Mouse (Mus musculus): ENCODE measurements around the gene Ascl5. TPM values are rescaled to one million over a fixed set of nuclear protein-coding genes. Genes with fewer than 3 reads are reported as not detected.
A peak's percentile ranks its signal among the peaks of the same experiment; 100 is the strongest.

Gene Ascl5
- polyA plus RNA-seq (2014; fragmentation: Nextera tagmentation; extraction: Ambion mirVana), result 0.44 TPM in 1 of 2 replicates, not detected in the other

- no peaks in the 10 kb centered on the region for H3K9me3 ChIP-seq (replicated peaks; ENCODE audit: control insufficient read depth, low read length)
- H3K4me2 ChIP-seq, result peak within 1 kb of the TSS; percentile 64
- peak within 1 kb of the TSS; percentile 31 for H3K4me3 ChIP-seq (ENCODE audit: low read depth, low read length)
- WGBS (ENCODE audit: insufficient replicate concordance), result 19% methylated on average over 29 of the region's 29 CpGs
- H3K4me1 ChIP-seq (ENCODE audit: control insufficient read depth, insufficient read depth, low read length), result peaks cover 16% of the 10 kb centered on the region
- no peak within 1 kb of the TSS for H3K9ac ChIP-seq (ENCODE audit: low read depth, low read length)
- no peaks in the 10 kb centered on the region for H3K36me3 ChIP-seq (ENCODE audit: control insufficient read depth, insufficient read depth, low read length)
- H3K27ac ChIP-seq (ENCODE audit: low read depth, low read length), result no peak within 1 kb of the TSS
- peaks cover 39% of the 10 kb centered on the region for H3K27me3 ChIP-seq (ENCODE audit: control insufficient read depth, insufficient read depth, low read length)
- no peak for ATAC-seq (replicated peaks; ENCODE audit: insufficient number of reproducible peaks, low FRiP score, low TSS enrichment)
Measured at GRCm38 (mm10) chr1:136050312-136051012, at the start of gene Ascl5. Gene Ascl5, plus strand, starts transcription at chr1:136050804.

DNA sequence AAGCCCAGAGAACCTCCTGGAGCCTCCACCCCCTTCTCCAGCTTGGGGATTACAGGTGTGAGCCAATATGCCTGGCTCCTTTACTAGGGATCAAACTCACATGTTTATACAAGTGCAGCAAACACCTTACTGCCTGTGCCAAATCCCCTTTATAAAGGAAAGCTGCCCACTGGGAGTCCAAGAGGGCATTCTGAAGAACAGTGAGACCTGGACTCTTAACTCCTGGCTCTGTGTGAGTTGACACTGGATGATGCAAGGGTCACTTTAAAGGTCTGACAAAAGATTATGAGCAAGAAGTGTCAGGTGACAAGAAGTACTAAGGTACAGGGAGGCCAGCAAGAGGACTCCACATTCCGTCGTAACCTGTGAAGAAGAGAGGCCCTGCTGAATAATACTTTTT is 49.2 kb upstream of the Ascl5 start:
- no peak overlapping the region for H3K9ac ChIP-seq (ENCODE audit: low read depth, low read length)
- H3K4me3 ChIP-seq (ENCODE audit: low read depth, low read length), result no peak overlapping the region
- no peak overlapping the region for H3K4me2 ChIP-seq
- 75% methylated on average over 2 of the region's 2 CpGs for WGBS (ENCODE audit: insufficient replicate concordance)
- ATAC-seq (replicated peaks; ENCODE audit: insufficient number of reproducible peaks, low FRiP score, low TSS enrichment), result no peak
- H3K9me3 ChIP-seq (replicated peaks; ENCODE audit: control insufficient read depth, low read length), result no peaks in the 10 kb centered on the region
- H3K27ac ChIP-seq (ENCODE audit: low read depth, low read length), result no peak overlapping the region
- H3K36me3 ChIP-seq (ENCODE audit: control insufficient read depth, insufficient read depth, low read length), result no peaks in the 10 kb centered on the region
- no peaks in the 10 kb centered on the region for H3K4me1 ChIP-seq (ENCODE audit: control insufficient read depth, insufficient read depth, low read length)
- no peaks in the 10 kb centered on the region for H3K27me3 ChIP-seq (ENCODE audit: control insufficient read depth, insufficient read depth, low read length)

- WGBS (ENCODE audit: insufficient replicate concordance), result 78% methylated on average over 3 of the region's 3 CpGs
- Histone ChIP-seq H3K9ac (ENCODE audit: low read depth, low read length) (no peak within 1 kb of the TSS), H3K4me1 (ENCODE audit: control insufficient read depth, insufficient read depth, low read length) (no peaks in the 10 kb centered on the region), H3K4me3 (ENCODE audit: low read depth, low read length) (peak within 1 kb of the TSS; percentile 51; the same call in 1 of the 2 replicates), H3K27me3 (ENCODE audit: control insufficient read depth, insufficient read depth, low read length) (no peaks in the 10 kb centered on the region), H3K27ac (ENCODE audit: low read depth, low read length) (no peak within 1 kb of the TSS), H3K4me2 (peak within 1 kb of the TSS; percentile 89), H3K36me3 (ENCODE audit: control insufficient read depth, insufficient read depth, low read length) (no peaks in the 10 kb centered on the region), H3K9me3 (replicated peaks; ENCODE audit: control insufficient read depth, low read length) (no peaks in the 10 kb centered on the region)
- ATAC-seq (replicated peaks; ENCODE audit: insufficient number of reproducible peaks, low FRiP score, low TSS enrichment), result no peak
Measured at GRCm38 (mm10) chr1:136006292-136006748, 44.3 kb upstream of the Ascl5 start, which contains the start of gene Igfn1. Gene Igfn1, minus strand, starts transcription at chr1:136006342.

DNA sequence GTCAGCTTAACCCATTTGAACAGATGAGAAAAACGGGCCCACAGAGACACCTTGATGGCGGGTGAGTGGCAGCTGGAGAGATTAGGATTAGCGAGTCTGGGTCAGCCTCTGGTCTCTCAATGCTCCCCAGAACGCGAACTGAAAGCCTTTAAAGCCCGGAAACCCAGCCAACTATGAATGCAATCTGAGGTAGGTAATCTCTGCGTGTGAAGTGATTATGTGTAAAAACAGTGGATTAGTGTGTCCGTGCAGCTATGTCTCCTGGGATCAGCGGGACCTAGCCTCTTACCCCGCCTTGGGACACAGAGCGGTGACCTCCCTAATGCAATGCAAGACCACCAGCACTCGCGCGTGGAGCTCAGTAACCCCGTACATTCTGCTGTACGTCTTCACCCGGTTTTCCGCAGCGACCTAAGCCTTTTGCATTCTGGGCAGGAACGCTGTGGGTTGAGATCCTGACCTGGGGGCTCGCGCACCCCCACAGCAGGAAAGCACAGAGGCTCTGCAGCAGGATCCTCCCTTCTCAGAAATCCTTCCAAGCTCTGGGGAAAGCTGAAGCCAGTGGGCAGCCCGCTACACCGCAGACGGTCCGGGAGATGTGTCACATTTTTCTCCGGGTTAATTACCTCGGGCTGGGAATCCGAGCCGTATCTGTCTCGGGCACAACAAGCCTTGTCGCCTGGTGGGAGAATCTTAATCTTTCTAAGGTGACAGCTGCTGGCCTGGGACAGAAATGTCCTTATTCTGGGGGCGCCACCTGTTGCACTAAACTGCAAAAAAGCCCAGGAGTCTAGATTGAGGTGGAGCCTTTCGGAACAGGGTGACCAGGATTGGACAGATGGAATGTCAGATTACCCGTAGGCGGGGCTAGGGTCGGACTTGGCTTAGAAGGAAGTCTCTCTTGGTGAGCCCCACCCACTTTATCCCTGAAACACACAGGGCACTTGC is 43.1 kb upstream of the Ascl5 start, which contains the start of gene Tmem9:
Gene Tmem9, plus strand, starts transcription at position 940 of the 948 bp plus-strand sequence.
- Histone ChIP-seq H3K4me1 (ENCODE audit: control insufficient read depth, insufficient read depth, low read length) (peaks cover 4% of the 10 kb centered on the region; the same call in 1 of the 2 replicates), H3K36me3 (ENCODE audit: control insufficient read depth, insufficient read depth, low read length) (no peaks in the 10 kb centered on the region), H3K4me2 (peak within 1 kb of the TSS; percentile 89), H3K27ac (ENCODE audit: low read depth, low read length) (no peak within 1 kb of the TSS), H3K9ac (ENCODE audit: low read depth, low read length) (peak within 1 kb of the TSS; percentile 61), H3K4me3 (ENCODE audit: low read depth, low read length) (peak within 1 kb of the TSS; percentile 51), H3K9me3 (replicated peaks; ENCODE audit: control insufficient read depth, low read length) (no peaks in the 10 kb centered on the region), H3K27me3 (ENCODE audit: control insufficient read depth, insufficient read depth, low read length) (no peaks in the 10 kb centered on the region)
- WGBS (ENCODE audit: insufficient replicate concordance), result 2% methylated on average over 37 of the region's 37 CpGs
- ATAC-seq (replicated peaks; ENCODE audit: insufficient number of reproducible peaks, low FRiP score, low TSS enrichment), result peak; percentile 91

DNA sequence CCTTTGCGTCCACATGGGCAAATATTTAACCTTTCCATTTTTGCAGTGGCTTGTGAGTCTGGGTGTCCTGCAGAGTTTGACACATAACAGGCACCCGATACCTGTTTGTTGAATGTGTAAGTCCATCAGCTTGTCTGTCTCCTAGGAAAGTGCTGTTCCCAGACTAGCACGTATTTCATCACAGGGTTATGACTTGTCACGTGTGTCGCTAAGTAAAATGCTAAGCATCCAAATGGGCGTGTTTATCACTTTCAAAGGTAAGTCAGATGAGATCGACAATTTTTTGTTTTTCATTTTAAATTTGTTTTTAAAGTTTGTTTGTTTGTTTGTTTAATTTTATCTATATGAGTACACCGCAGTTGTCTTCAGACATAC is 42.5 kb upstream of the Ascl5 start:
- peak overlapping the region; percentile 51 for H3K4me3 ChIP-seq (ENCODE audit: low read depth, low read length)
- H3K9me3 ChIP-seq (replicated peaks; ENCODE audit: control insufficient read depth, low read length), result no peaks in the 10 kb centered on the region
- H3K36me3 ChIP-seq (ENCODE audit: control insufficient read depth, insufficient read depth, low read length), result no peaks in the 10 kb centered on the region
- WGBS (ENCODE audit: insufficient replicate concordance), result 20% methylated on average over 8 of the region's 8 CpGs
- H3K9ac ChIP-seq (ENCODE audit: low read depth, low read length), result no peak overlapping the region
- peaks cover 4% of the 10 kb centered on the region; the same call in 1 of the 2 replicates for H3K4me1 ChIP-seq (ENCODE audit: control insufficient read depth, insufficient read depth, low read length)
- no peak overlapping the region for H3K27ac ChIP-seq (ENCODE audit: low read depth, low read length)
- H3K27me3 ChIP-seq (ENCODE audit: control insufficient read depth, insufficient read depth, low read length), result no peaks in the 10 kb centered on the region
- ATAC-seq (replicated peaks; ENCODE audit: insufficient number of reproducible peaks, low FRiP score, low TSS enrichment), result peak; percentile 27; the same call in 1 of the 2 replicates
- H3K4me2 ChIP-seq, result peak overlapping the region; percentile 89

DNA sequence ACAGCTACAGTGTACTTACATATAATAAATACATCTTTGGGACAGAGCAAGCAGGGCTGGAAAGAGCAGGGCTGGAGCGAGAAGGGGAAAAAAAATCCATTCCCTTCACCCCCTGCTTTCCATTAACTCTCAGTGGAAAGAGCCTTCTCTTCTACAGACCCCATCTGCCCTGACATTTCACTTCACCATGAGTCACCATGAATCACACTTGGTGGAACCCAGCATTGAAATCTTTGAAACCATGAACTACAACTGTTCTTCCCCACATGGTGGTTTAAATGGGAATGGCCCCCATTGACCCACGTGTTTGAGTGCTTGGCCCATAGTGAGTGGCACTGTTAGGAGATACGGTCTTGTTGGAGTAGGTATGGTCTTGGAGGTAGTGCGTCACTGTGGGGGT is 40.4 kb upstream of the Ascl5 start:
- no peaks in the 10 kb centered on the region for H3K36me3 ChIP-seq (ENCODE audit: control insufficient read depth, insufficient read depth, low read length)
- no peaks in the 10 kb centered on the region for H3K9me3 ChIP-seq (replicated peaks; ENCODE audit: control insufficient read depth, low read length)
- no peak overlapping the region for H3K4me3 ChIP-seq (ENCODE audit: low read depth, low read length)
- WGBS (ENCODE audit: insufficient replicate concordance), result 88% methylated on average over 4 of the region's 4 CpGs
- no peaks in the 10 kb centered on the region for H3K27me3 ChIP-seq (ENCODE audit: control insufficient read depth, insufficient read depth, low read length)
- peaks cover 7% of the 10 kb centered on the region for H3K4me1 ChIP-seq (ENCODE audit: control insufficient read depth, insufficient read depth, low read length)
- no peak overlapping the region for H3K27ac ChIP-seq (ENCODE audit: low read depth, low read length)
- no peak overlapping the region for H3K9ac ChIP-seq (ENCODE audit: low read depth, low read length)
- H3K4me2 ChIP-seq, result no peak overlapping the region
- ATAC-seq (replicated peaks; ENCODE audit: insufficient number of reproducible peaks, low FRiP score, low TSS enrichment), result no peak

- H3K4me1 ChIP-seq (ENCODE audit: control insufficient read depth, insufficient read depth, low read length), result peaks cover 10% of the 10 kb centered on the region
- no peaks in the 10 kb centered on the region for H3K27me3 ChIP-seq (ENCODE audit: control insufficient read depth, insufficient read depth, low read length)
- H3K36me3 ChIP-seq (ENCODE audit: control insufficient read depth, insufficient read depth, low read length), result no peaks in the 10 kb centered on the region
- 54% methylated on average over 4 of the region's 4 CpGs for WGBS (ENCODE audit: insufficient replicate concordance)
- H3K9me3 ChIP-seq (replicated peaks; ENCODE audit: control insufficient read depth, low read length), result no peaks in the 10 kb centered on the region
- no peak overlapping the region for H3K4me2 ChIP-seq
- H3K27ac ChIP-seq (ENCODE audit: low read depth, low read length), result no peak overlapping the region
- no peak overlapping the region for H3K4me3 ChIP-seq (ENCODE audit: low read depth, low read length)
- no peak for ATAC-seq (replicated peaks; ENCODE audit: insufficient number of reproducible peaks, low FRiP score, low TSS enrichment)
- no peak overlapping the region for H3K9ac ChIP-seq (ENCODE audit: low read depth, low read length)
Measured at GRCm38 (mm10) chr1:136013513-136013912, 37.1 kb upstream of the Ascl5 start.

GRCm38 (mm10) chr1:136014796-136015502 is 35.7 kb upstream of the Ascl5 start:
- H3K4me3 ChIP-seq (ENCODE audit: low read depth, low read length), result no peak overlapping the region
- H3K36me3 ChIP-seq (ENCODE audit: control insufficient read depth, insufficient read depth, low read length), result no peaks in the 10 kb centered on the region
- H3K9me3 ChIP-seq (replicated peaks; ENCODE audit: control insufficient read depth, low read length), result no peaks in the 10 kb centered on the region
- no peak overlapping the region for H3K9ac ChIP-seq (ENCODE audit: low read depth, low read length)
- peaks cover 19% of the 10 kb centered on the region for H3K4me1 ChIP-seq (ENCODE audit: control insufficient read depth, insufficient read depth, low read length)
- H3K4me2 ChIP-seq, result peak overlapping the region; percentile 27; the same call in 1 of the 2 replicates
- ATAC-seq (replicated peaks; ENCODE audit: insufficient number of reproducible peaks, low FRiP score, low TSS enrichment), result peak; percentile 60
- 24% methylated on average over 2 of the region's 2 CpGs for WGBS (ENCODE audit: insufficient replicate concordance)
- H3K27ac ChIP-seq (ENCODE audit: low read depth, low read length), result peak overlapping the region; percentile 68
- no peaks in the 10 kb centered on the region for H3K27me3 ChIP-seq (ENCODE audit: control insufficient read depth, insufficient read depth, low read length)

Measured in heart, embryonic 11.5 days (tissue).